Mouse (Mus musculus) thymus, adult 2 months (tissue): ENCODE measurements around the gene Adarb2.

ENCODE experiments used
- CTCF ChIP-seq: fragments of 200-500 bp; IDR thresholded peaks from 2 replicates; pipeline ENCODE4 v1.5.1; 2012; ENCODE audit warnings: mild to moderate bottlenecking, control low read depth, low read length, moderate library complexity, borderline replicate concordance; ENCODE audit not compliant: control insufficient read depth, poor library complexity, insufficient read depth; ENCODE audit errors: extremely low read depth
- POLR2A ChIP-seq: fragments of 200-500 bp; IDR thresholded peaks from 2 replicates; pipeline ENCODE4 v1.6.1; 2012; ENCODE audit warnings: mild to moderate bottlenecking, low read length, control low read depth, moderate library complexity; ENCODE audit not compliant: control insufficient read depth, poor library complexity, insufficient read depth; ENCODE audit errors: extremely low read depth

DNA sequence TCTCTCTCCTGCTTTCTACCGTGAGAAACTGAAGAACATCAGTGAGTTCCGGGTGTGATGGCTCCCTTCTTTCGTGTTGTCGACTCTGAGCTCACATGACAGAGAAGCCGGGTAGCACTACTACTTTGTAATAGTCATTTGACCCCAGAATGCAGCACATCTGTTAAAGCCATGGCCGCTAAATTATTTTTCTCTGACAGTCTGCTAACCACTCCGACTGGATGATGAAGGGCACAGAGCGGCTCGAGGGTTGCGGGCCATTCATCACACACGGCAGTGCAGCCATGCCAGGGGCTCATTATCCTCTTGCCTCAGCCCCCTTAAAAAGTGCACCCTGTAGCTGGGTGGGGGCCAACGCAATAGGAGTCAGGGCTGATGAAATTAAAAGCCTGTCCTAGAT is 371.2 kb downstream of the Adarb2 start:
- no peak for TF ChIP-seq CTCF
- TF ChIP-seq POLR2A: no peak
